ENCODE assay signal across 7 mouse cellular contexts in the genomic region with DNA sequence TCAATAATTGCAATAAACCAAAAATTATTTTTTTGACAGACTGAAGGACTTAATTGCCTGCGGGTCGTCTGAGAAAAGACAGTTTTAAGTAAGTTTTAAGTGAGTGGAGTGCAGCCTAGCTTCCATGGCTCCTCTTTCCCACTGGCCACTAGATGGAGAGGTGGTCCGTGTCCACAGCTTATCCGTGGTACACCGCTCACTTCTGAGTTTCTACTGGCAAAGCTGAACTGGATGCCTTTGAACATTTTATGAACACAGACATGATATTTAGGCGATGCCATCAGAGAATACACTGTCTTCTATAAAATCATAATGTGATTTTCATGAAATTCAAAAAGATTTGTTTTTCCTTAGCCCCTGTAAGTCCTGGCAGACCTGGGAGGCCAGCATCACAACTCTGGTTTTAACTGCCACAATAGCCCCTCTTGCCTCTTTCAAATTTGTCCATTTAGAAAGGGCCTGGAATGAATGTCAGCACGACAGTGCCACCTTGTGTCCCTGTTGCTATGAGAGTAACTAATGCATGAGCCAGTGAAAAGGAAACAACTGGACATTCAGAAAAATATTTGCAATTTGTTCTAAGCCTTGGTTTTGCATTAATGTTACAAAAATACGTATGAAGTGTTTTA. TPM values are rescaled to one million over a fixed set of nuclear protein-coding genes. Genes with fewer than 3 reads are reported as not detected.
DNase-seq lines count a peak whose midpoint lies in the region; ATAC-seq and TF ChIP-seq lines count a peak whose summit lies in the region.

No protein-coding gene starts in this region.

- peak; percentile 60 for TF ChIP-seq CTCF in kidney, postnatal 0 days (IDR thresholded peaks at IDR 0.05; ENCODE audit: low read depth)
- TF ChIP-seq CTCF in liver, embryonic 14.5 days (IDR thresholded peaks at IDR 0.05; ENCODE audit: low read depth): peak; percentile 20; the same call in 1 of the 2 replicates

- H3K9ac ChIP-seq in kidney, postnatal 0 days (ENCODE audit: low read depth, low read length): no peak overlapping the region
- H3K9ac ChIP-seq in liver, embryonic 14.5 days (replicated peaks): no peak overlapping the region
- H3K9ac ChIP-seq in neural tube, embryonic 11.5 days (ENCODE audit: low read length): no peak overlapping the region

- H3K27me3 ChIP-seq in kidney, postnatal 0 days (ENCODE audit: insufficient read depth, low read length): no peaks in the 10 kb centered on the region
- H3K27me3 ChIP-seq in liver, embryonic 14.5 days (ENCODE audit: control insufficient read depth, insufficient read depth, low read length): no peaks in the 10 kb centered on the region
- no peaks in the 10 kb centered on the region for H3K27me3 ChIP-seq in neural tube, embryonic 11.5 days (ENCODE audit: control insufficient read depth, insufficient read depth, low read length)

- peak; percentile 71; the same call in 1 of the 2 replicates for ATAC-seq in kidney, postnatal 0 days (replicated peaks; ENCODE audit: low FRiP score, low read depth)
- no peak for ATAC-seq in liver, embryonic 14.5 days (ENCODE audit: insufficient read depth)
- peak; percentile 60; the same call in 1 of the 2 replicates for ATAC-seq in neural tube, embryonic 11.5 days (ENCODE audit: insufficient read depth, low FRiP score, low TSS enrichment)

- TF ChIP-seq EP300 in liver, embryonic 14.5 days (IDR thresholded peaks at IDR 0.05; ENCODE audit: low read depth): no peak

- H3K4me1 ChIP-seq in kidney, postnatal 0 days (replicated peaks; ENCODE audit: insufficient read depth, low read length): no peaks in the 10 kb centered on the region
- H3K4me1 ChIP-seq in liver, embryonic 14.5 days (replicated peaks; ENCODE audit: control insufficient read depth in 2 of 2, insufficient read depth in 2 of 2, low read length in 1 of 2): no peaks in the 10 kb centered on the region
- no peaks in the 10 kb centered on the region for H3K4me1 ChIP-seq in neural tube, embryonic 11.5 days (ENCODE audit: control insufficient read depth, insufficient read depth, low read length)

- H3K27ac ChIP-seq in kidney, postnatal 0 days: no peak overlapping the region
- no peak overlapping the region for H3K27ac ChIP-seq in liver, embryonic 14.5 days
- no peak overlapping the region for H3K27ac ChIP-seq in neural tube, embryonic 11.5 days (ENCODE audit: low read depth, low read length)

- H3K4me3 ChIP-seq in kidney, postnatal 0 days (replicated peaks; ENCODE audit: low read depth, low read length): no peak overlapping the region
- no peak overlapping the region for H3K4me3 ChIP-seq in liver, embryonic 14.5 days (ENCODE audit: insufficient read depth in 1 of 2, low read depth in 2 of 2, low read length in 2 of 2)
- H3K4me3 ChIP-seq in neural tube, embryonic 11.5 days (ENCODE audit: low read depth, low read length): no peak overlapping the region

- no peak overlapping the region for H3K4me2 ChIP-seq in kidney, postnatal 0 days (ENCODE audit: low read length)
- H3K4me2 ChIP-seq in liver, embryonic 14.5 days (ENCODE audit: low read depth): no peak overlapping the region
- no peak overlapping the region for H3K4me2 ChIP-seq in neural tube, embryonic 11.5 days (ENCODE audit: low read depth)

- DNase-seq in CD8-positive naive resting alpha-beta T cell, adult 2 months (ENCODE audit: low read depth in 2 of 2, low spot score in 2 of 2): peak; percentile 6 to 20
- DNase-seq in Muller cell, postnatal 12 days (ENCODE audit: inconsistent ontology term): peak; percentile 73
- DNase-seq in cerebellum, adult 9-11 months: peak; percentile 58
- peak; percentile 52 for DNase-seq in gastrocnemius, postnatal 10 days
- DNase-seq in kidney, postnatal 0 days (ENCODE audit: low spot score): peak; percentile 84
- DNase-seq in liver, embryonic 14.5 days (ENCODE audit: low read depth in 3 of 3, low spot score in 3 of 3): peak in 1 of 3 experiments; percentile 1
- DNase-seq in neural tube, embryonic 11.5 days (ENCODE audit: low spot score): peak; percentile 53

- H3K9me3 ChIP-seq in kidney, postnatal 0 days (replicated peaks; ENCODE audit: low read length): no peaks in the 10 kb centered on the region
- H3K9me3 ChIP-seq in liver, embryonic 14.5 days (ENCODE audit: control insufficient read depth, low read length): no peaks in the 10 kb centered on the region
- H3K9me3 ChIP-seq in neural tube, embryonic 11.5 days (ENCODE audit: control insufficient read depth, low read length): no peaks in the 10 kb centered on the region

- 39% methylated on average over 8 of the region's 8 CpGs for WGBS in kidney, postnatal 0 days
- WGBS in liver, embryonic 14.5 days (ENCODE audit: insufficient replicate concordance): 43% methylated on average over 8 of the region's 8 CpGs
- WGBS in neural tube, embryonic 11.5 days: 56% methylated on average over 8 of the region's 8 CpGs

- H3K36me3 ChIP-seq in kidney, postnatal 0 days (ENCODE audit: insufficient read depth, low read length): no peaks in the 10 kb centered on the region
- no peaks in the 10 kb centered on the region for H3K36me3 ChIP-seq in liver, embryonic 14.5 days (replicated peaks; ENCODE audit: control insufficient read depth, insufficient read depth, low read depth)
- H3K36me3 ChIP-seq in neural tube, embryonic 11.5 days (ENCODE audit: control insufficient read depth, insufficient read depth, low read length): no peaks in the 10 kb centered on the region

RNA-seq across cellular contexts. Expression of gene Zbtb20, which starts 38.9 kb away (rescaled TPM):
- 100 to 1,000 TPM; 108 to 119 TPM for total RNA-seq in gastrocnemius, postnatal 10 days (2021)
- 36.8 and 43.9 TPM in 2 replicates for polyA plus RNA-seq in kidney, postnatal 0 days (2015; fragmentation: Nextera tagmentation; extraction: Ambion mirVana)
- 0.23 and 0.40 TPM in 2 replicates for polyA plus RNA-seq in liver, embryonic 14.5 days (2012; rRNA removed)
- polyA plus RNA-seq in liver, embryonic 14.5 days (2014; fragmentation: Nextera tagmentation; extraction: Ambion mirVana): 2.2 and 2.8 TPM in 2 replicates
- 42.5 and 44.1 TPM in 2 replicates for polyA plus RNA-seq in neural tube, embryonic 11.5 days (2014; fragmentation: Nextera tagmentation; extraction: Ambion mirVana)
